9 mouse cellular contexts compared by ENCODE assay signal in the genomic region with DNA sequence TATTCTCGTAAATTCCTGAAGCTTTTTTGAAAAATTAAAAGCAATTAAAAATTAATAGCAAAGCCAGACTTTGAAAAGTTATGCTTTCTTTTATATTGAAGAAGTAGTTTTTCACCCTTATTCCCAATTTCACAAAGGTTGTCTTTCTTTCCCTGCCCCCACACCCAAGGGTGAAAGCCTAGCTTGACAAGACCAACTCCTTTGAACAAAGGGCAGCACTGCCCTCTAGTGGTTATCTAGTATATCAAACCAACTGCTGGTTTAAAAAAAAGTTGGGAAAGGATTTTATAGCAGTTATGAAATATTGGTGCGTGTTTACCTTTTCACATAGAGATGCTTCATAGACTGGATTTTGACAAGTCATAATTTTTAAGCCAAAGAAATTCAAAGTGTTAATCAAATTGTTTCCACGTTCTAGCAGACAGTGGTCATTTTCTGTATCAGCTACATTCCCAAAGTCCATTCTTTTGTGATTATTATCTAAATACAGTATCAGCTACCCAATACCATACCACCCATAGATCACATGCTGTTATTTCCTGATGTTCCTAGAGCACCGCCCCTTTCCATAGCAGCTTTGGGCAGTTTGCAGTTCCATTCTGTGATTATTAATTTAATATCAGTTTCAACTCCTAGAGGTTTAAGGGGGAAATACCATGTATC. TPM values are rescaled to one million over a fixed set of nuclear protein-coding genes. Genes with fewer than 3 reads are reported as not detected.
DNase-seq lines count a peak whose midpoint lies in the region; ATAC-seq and TF ChIP-seq lines count a peak whose summit lies in the region.
"Had no signal": no experiment of that assay in that cellular context is flagged by ENCODE, and none has a peak within 500 bp of the region (broad histone marks: within the 10 kb centered on the region; RNA-seq: fewer than 3 reads in every experiment).

No protein-coding gene starts in this region.

- no peak overlapping the region for H3K4me2 ChIP-seq in kidney, embryonic 15.5 days
- H3K4me2 ChIP-seq in heart, postnatal 0 days (ENCODE audit: low read depth, low read length), result no peak overlapping the region
- no peak overlapping the region for H3K4me2 ChIP-seq in midbrain, embryonic 14.5 days (ENCODE audit: low read length)

- H3K9me3 ChIP-seq in kidney, embryonic 15.5 days (replicated peaks), result no peaks in the 10 kb centered on the region
- H3K9me3 ChIP-seq in heart, postnatal 0 days (replicated peaks; ENCODE audit: control insufficient read depth, low read length), result no peaks in the 10 kb centered on the region
- no peaks in the 10 kb centered on the region for H3K9me3 ChIP-seq in midbrain, embryonic 14.5 days (ENCODE audit: control insufficient read depth, low read length)

- H3K36me3 ChIP-seq in kidney, adult 2 months (ENCODE audit: control insufficient read depth, insufficient read depth, low read length), result no peaks in the 10 kb centered on the region
- no peaks in the 10 kb centered on the region for H3K36me3 ChIP-seq in kidney, embryonic 15.5 days
- H3K36me3 ChIP-seq in heart, postnatal 0 days (replicated peaks; ENCODE audit: control insufficient read depth, insufficient read depth, low read length), result no peaks in the 10 kb centered on the region
- no peaks in the 10 kb centered on the region for H3K36me3 ChIP-seq in midbrain, embryonic 14.5 days (ENCODE audit: control insufficient read depth, insufficient read depth, low read length)

- ATAC-seq in kidney, embryonic 15.5 days (replicated peaks; ENCODE audit: low FRiP score), result no peak
- no peak for ATAC-seq in heart, postnatal 0 days (ENCODE audit: insufficient read depth, low read depth)
- ATAC-seq in midbrain, embryonic 14.5 days (ENCODE audit: low FRiP score, low TSS enrichment), result no peak
- ATAC-seq in megakaryocyte, adult 5-6 weeks (ENCODE audit: poor library complexity, severe bottlenecking), result no peak

- no peaks in the 10 kb centered on the region for H3K4me1 ChIP-seq in kidney, adult 2 months (ENCODE audit: control insufficient read depth, insufficient read depth, low read length)
- H3K4me1 ChIP-seq in kidney, embryonic 15.5 days, result no peaks in the 10 kb centered on the region
- no peaks in the 10 kb centered on the region for H3K4me1 ChIP-seq in heart, postnatal 0 days (ENCODE audit: control insufficient read depth, insufficient read depth)
- no peaks in the 10 kb centered on the region for H3K4me1 ChIP-seq in midbrain, embryonic 14.5 days (ENCODE audit: control insufficient read depth, insufficient read depth, low read length)

- H3K9ac ChIP-seq in kidney, embryonic 15.5 days, result no peak overlapping the region
- no peak overlapping the region for H3K9ac ChIP-seq in heart, postnatal 0 days (replicated peaks; ENCODE audit: low read depth, low read length)
- no peak overlapping the region for H3K9ac ChIP-seq in midbrain, embryonic 14.5 days (replicated peaks; ENCODE audit: low read length)

- no peak overlapping the region for H3K4me3 ChIP-seq in kidney, adult 2 months (ENCODE audit: insufficient read depth, low read depth, low read length)
- no peak overlapping the region for H3K4me3 ChIP-seq in kidney, embryonic 15.5 days (replicated peaks)
- H3K4me3 ChIP-seq in heart, postnatal 0 days (ENCODE audit: low read depth, low read length), result no peak overlapping the region
- no peak overlapping the region for H3K4me3 ChIP-seq in midbrain, embryonic 14.5 days (replicated peaks; ENCODE audit: low read depth, low read length)

- 34% methylated on average over 4 of the region's 4 CpGs for WGBS in kidney, adult 2 months
- 38% methylated on average over 4 of the region's 4 CpGs for WGBS in kidney, embryonic 15.5 days
- WGBS in heart, postnatal 0 days, result 36% methylated on average over 4 of the region's 4 CpGs
- WGBS in midbrain, embryonic 14.5 days, result 35% methylated on average over 4 of the region's 4 CpGs

- no peak overlapping the region for H3K27ac ChIP-seq in kidney, adult 2 months (ENCODE audit: insufficient read depth, low read depth, low read length)
- H3K27ac ChIP-seq in kidney, embryonic 15.5 days, result no peak overlapping the region
- H3K27ac ChIP-seq in heart, postnatal 0 days (ENCODE audit: low read depth), result no peak overlapping the region
- no peak overlapping the region for H3K27ac ChIP-seq in midbrain, embryonic 14.5 days (replicated peaks; ENCODE audit: low read depth, low read length)
- H3K27ac ChIP-seq: macrophage had no signal

- peak; percentile 55 for TF ChIP-seq CTCF in kidney, adult 2 months (conservative IDR thresholded peaks at IDR 0.05; ENCODE audit: insufficient read depth, insufficient read length, low read depth, low read length)
- TF ChIP-seq CTCF in heart, postnatal 0 days (IDR thresholded peaks at IDR 0.05; ENCODE audit: low read depth), result peak; percentile 78

- no peak for TF ChIP-seq POLR2A in kidney, adult 2 months (IDR thresholded peaks at IDR 0.05; ENCODE audit: low read depth, low read length)

- TF ChIP-seq EP300 in heart, postnatal 0 days (IDR thresholded peaks at IDR 0.05; ENCODE audit: low read depth), result no peak

- no peaks in the 10 kb centered on the region for H3K27me3 ChIP-seq in kidney, adult 2 months (replicated peaks; ENCODE audit: control insufficient read depth, insufficient read depth, low read length)
- no peaks in the 10 kb centered on the region for H3K27me3 ChIP-seq in kidney, embryonic 15.5 days
- H3K27me3 ChIP-seq in heart, postnatal 0 days (ENCODE audit: control insufficient read depth, insufficient read depth, low read length), result no peaks in the 10 kb centered on the region
- no peaks in the 10 kb centered on the region for H3K27me3 ChIP-seq in midbrain, embryonic 14.5 days (ENCODE audit: control insufficient read depth, insufficient read depth, low read length)

- DNase-seq in kidney, adult 2 months, result peak; percentile 67
- DNase-seq in ZHBTc4 (ENCODE audit: low read depth, low spot score), result peak; percentile 70
- peak; percentile 27 to 79 for DNase-seq in cerebellum, postnatal 25 days
- DNase-seq in heart, postnatal 0 days (ENCODE audit: low spot score), result peak; percentile 83
- DNase-seq in left cerebral cortex, adult 18-20 months (ENCODE audit: low spot score in 2 of 2), result peak; percentile 58 to 71
- DNase-seq in midbrain, embryonic 14.5 days, result peak; percentile 95

RNA-seq across cellular contexts. Expression of a gene that starts 31.1 kb away (rescaled TPM):
- polyA plus RNA-seq in kidney, adult 2 months (2012; rRNA removed), result 1.8 and 1.9 TPM in 2 replicates
- 5.5 and 5.6 TPM in 2 replicates for polyA plus RNA-seq in kidney, embryonic 15.5 days (2015; fragmentation: Nextera tagmentation; extraction: Ambion mirVana)
- total RNA-seq in heart, postnatal 0 days (2014; rRNA removed; ENCODE audit: low replicate concordance), result 18.0 and 20.0 TPM in 2 replicates
- 3.0 and 3.8 TPM in 2 replicates for polyA plus RNA-seq in heart, postnatal 0 days (2015; fragmentation: Nextera tagmentation; extraction: Ambion mirVana)
- 10 to 100 TPM; 55.2 to 59.5 TPM for total RNA-seq in left cerebral cortex, adult 18-20 months (2021)
- 17.8 and 22.3 TPM in 2 replicates for polyA plus RNA-seq in midbrain, embryonic 14.5 days (2014; fragmentation: Nextera tagmentation; extraction: Ambion mirVana)
- total RNA-seq in megakaryocyte, adult 5-6 weeks (2015), result not detected in 2 replicates
- not detected in 2 replicates for total RNA-seq in megakaryocyte, adult 5-6 weeks (2017)
- polyA plus RNA-seq: macrophage had no signal
